Mouse (Mus musculus): ENCODE data around the gene Cntrob. TPM values are rescaled to one million over a fixed set of nuclear protein-coding genes. Genes with fewer than 3 reads are reported as not detected.

Cntrob gene
- 20.6 and 44.9 TPM in 2 replicates for polyA plus RNA-seq (2012; ENCODE audit: low replicate concordance)

DNA sequence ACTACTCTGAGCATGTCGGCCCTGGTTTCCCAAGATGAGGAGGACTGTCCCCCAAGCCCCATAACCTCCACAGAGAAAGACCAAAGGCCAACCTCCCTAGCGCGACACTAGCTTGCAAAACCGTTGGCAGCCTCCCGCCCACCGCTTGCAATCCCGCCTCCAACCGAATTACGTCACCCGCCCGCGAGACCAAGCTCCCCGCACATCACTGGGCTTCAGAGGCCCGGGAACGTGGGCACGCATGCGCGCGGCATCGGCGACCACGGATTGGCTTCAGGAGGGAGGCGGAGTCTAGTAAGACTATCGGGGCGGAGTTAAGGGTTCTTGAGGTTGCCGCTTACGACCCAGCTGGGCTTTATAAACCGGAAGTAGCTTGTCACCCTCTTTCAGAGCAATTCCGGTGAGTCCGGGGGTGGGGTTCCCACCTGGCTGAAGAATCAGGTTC lies at the start of gene Cntrob, which contains the start of gene Trappc1:
Gene Cntrob, minus strand, starts transcription at position 109 of the 445 bp plus-strand sequence.
Gene Trappc1, plus strand, starts transcription at position 314 of the 445 bp plus-strand sequence.

GRCm38 (mm10) chr11:69369215-69369989 lies 45.8 kb upstream of the Cntrob start, which contains the start of gene Chd3:
TSS of gene Chd3 (minus strand) at chr11:69369406.

DNA sequence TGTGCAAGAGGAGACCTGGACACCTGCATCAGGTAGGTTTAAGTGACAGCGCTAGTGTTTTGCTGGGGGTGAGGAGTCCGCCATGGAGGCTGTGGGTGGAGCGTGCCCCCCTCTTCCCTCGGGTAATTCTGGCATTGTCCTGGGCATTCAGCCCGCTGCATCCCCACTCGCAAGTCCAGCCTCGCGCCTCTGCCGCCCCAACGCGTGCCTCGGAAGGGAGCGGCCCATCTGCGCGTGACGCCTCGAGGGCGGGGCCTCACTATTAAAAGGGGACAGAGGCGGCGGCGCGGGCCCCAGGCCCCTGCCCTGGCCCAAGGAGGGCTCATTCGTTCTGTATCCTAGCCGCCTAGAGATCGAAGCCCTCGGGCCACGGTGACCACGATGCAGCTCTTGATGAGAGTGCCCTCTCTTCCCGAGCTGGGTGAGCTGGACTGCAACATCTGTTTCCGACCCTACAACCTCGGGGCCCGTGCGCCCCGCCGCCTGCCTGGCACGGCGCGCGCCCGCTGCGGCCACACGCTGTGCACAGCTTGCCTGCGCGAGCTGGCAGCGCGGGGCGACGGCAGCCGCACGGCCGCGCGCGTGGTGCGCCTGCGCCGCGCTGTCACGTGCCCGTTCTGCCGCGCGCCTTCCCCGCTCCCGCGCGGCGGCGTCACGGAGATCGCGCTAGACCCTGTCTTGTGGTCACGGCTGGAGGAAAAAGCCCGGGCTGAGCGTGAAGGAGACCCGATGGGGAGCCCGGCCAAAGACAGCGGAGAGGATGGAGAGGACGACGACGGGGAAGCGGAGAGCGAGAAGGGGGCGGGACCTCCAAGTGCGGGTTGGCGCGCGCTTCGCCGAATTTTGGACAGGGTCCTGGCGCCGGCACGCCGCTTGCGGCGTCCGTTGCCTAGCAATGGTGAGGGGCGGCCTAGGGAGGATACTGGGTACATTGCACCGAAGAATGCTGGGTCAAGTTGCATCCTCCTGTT lies 16.9 kb upstream of the Cntrob start, which contains the start of gene Rnf227:
Gene Rnf227, plus strand, starts transcription at position 301 of the 971 bp plus-strand sequence.

GRCm38 (mm10) chr11:69325628-69326407 lies 2.2 kb upstream of the Cntrob start, which contains the start of gene Kcnab3:
TSS of gene Kcnab3 (plus strand) at chr11:69326258.

Other genes starting within 250 kb of the Cntrob start
- 88.7 and 137 TPM in 2 replicates for gene Vamp2, start 235.3 kb downstream of the Cntrob start, polyA plus RNA-seq (2012; ENCODE audit: low replicate concordance)
- 33.5 and 34.6 TPM in 2 replicates for gene Per1, start 228.6 kb downstream of the Cntrob start, polyA plus RNA-seq (2012; ENCODE audit: low replicate concordance)
- 0.37 TPM in 1 of 2 replicates, not detected in the other for gene Hes7, start 203.4 kb downstream of the Cntrob start, polyA plus RNA-seq (2012; ENCODE audit: low replicate concordance)
- gene 9130213A22Rik, start 201.2 kb downstream of the Cntrob start, polyA plus RNA-seq (2012; ENCODE audit: low replicate concordance), result not detected in 2 replicates
- gene Aloxe3, start 197.9 kb downstream of the Cntrob start, polyA plus RNA-seq (2012; ENCODE audit: low replicate concordance), result not detected in 2 replicates
- not detected in 2 replicates for gene Alox12b, start 166.8 kb downstream of the Cntrob start, polyA plus RNA-seq (2012; ENCODE audit: low replicate concordance)
- 0.09 and 0.28 TPM in 2 replicates for gene Alox8, start 125.9 kb downstream of the Cntrob start, polyA plus RNA-seq (2012; ENCODE audit: low replicate concordance)
- 0.02 TPM in 1 of 2 replicates, not detected in the other for gene Gucy2e, start 86.7 kb downstream of the Cntrob start, polyA plus RNA-seq (2012; ENCODE audit: low replicate concordance)
- gene Trappc1, start 205 bp upstream of the Cntrob start, polyA plus RNA-seq (2012; ENCODE audit: low replicate concordance), result 2.2 and 6.8 TPM in 2 replicates
- 0.11 and 0.39 TPM in 2 replicates for gene Kcnab3, start 2.5 kb upstream of the Cntrob start, polyA plus RNA-seq (2012; ENCODE audit: low replicate concordance)
- gene Rnf227, start 16.7 kb upstream of the Cntrob start, polyA plus RNA-seq (2012; ENCODE audit: low replicate concordance), result 1.0 and 2.3 TPM in 2 replicates
- gene Chd3, start 45.6 kb upstream of the Cntrob start, polyA plus RNA-seq (2012; ENCODE audit: low replicate concordance), result 144 and 249 TPM in 2 replicates
- 59.8 and 78.6 TPM in 2 replicates for gene Naa38, start 71.7 kb upstream of the Cntrob start, polyA plus RNA-seq (2012; ENCODE audit: low replicate concordance)
- gene Cyb5d1, start 71.9 kb upstream of the Cntrob start, polyA plus RNA-seq (2012; ENCODE audit: low replicate concordance), result 1.7 and 8.7 TPM in 2 replicates
- 0.69 and 2.1 TPM in 2 replicates for gene Tmem88, start 74.5 kb upstream of the Cntrob start, polyA plus RNA-seq (2012; ENCODE audit: low replicate concordance)
- 73.8 and 92.1 TPM in 2 replicates for gene Kdm6b, start 89.9 kb upstream of the Cntrob start, polyA plus RNA-seq (2012; ENCODE audit: low replicate concordance)
- gene Dnah2, start 225.3 kb upstream of the Cntrob start, polyA plus RNA-seq (2012; ENCODE audit: low replicate concordance), result 0.02 and 0.19 TPM in 2 replicates
- 1.6 and 2.7 TPM in 2 replicates for gene Efnb3, start 236.4 kb upstream of the Cntrob start, polyA plus RNA-seq (2012; ENCODE audit: low replicate concordance)

All from leukemia stem cell, adult 10-12 weeks (primary cell).